Mouse (Mus musculus) erythroblast, embryonic 14.5 days (primary cell): Measurements from ENCODE around the gene Arfgap2. TPM values are rescaled to one million over a fixed set of nuclear protein-coding genes. Genes with fewer than 3 reads are reported as not detected.

Experiments used
- H3K27me3 ChIP-seq: 2 replicates; pipeline ENCODE4 v1.6.1; 2012; ENCODE audit warnings: inconsistent platforms; ENCODE audit not compliant: control insufficient read depth
- H3K36me3 ChIP-seq: 2 replicates; pipeline ENCODE4 v1.6.1; 2012; ENCODE audit warnings: mild to moderate bottlenecking, inconsistent platforms; ENCODE audit not compliant: control insufficient read depth
- H3K4me1 ChIP-seq: 2 replicates; pipeline ENCODE4 v1.6.1; 2012; ENCODE audit warnings: inconsistent platforms; ENCODE audit not compliant: control insufficient read depth
- H3K4me3 ChIP-seq: replicated peaks from 2 replicates; pipeline ENCODE3; 2012; ENCODE audit warnings: moderate library complexity, mild to moderate bottlenecking, inconsistent platforms
- H3K9me3 ChIP-seq: 2 replicates; pipeline ENCODE4 v1.6.1; 2012; ENCODE audit warnings: low read length, inconsistent platforms, mixed read lengths; ENCODE audit not compliant: control insufficient read depth
- GATA1 ChIP-seq: IDR thresholded peaks from 2 replicates; pipeline ENCODE4 v1.6.1; 2012; ENCODE audit warnings: low read length, inconsistent platforms, mixed read lengths
- TAL1 ChIP-seq: IDR thresholded peaks from 3 replicates; pipeline ENCODE4 v1.6.1; 2012; ENCODE audit warnings: low read length, inconsistent platforms, mixed read lengths
- polyA plus RNA-seq: library from polyadenylated mRNA; stranded (reverse); fragments of >175 nt; gene quantifications from 2 replicates; pipeline ENCODE4 v1.2.3, GENCODE M21; 2012

The Arfgap2 gene
- polyA plus RNA-seq, 1 experiment, result 3.7 TPM

GRCm38 (mm10) chr2:91278749-91279371 lies 14.1 kb downstream of the Arfgap2 start:
- Histone ChIP-seq H3K4me1 (peaks cover 12% of the 10 kb centered on the region), H3K4me3 (no peak overlapping the region), H3K9me3 (no peaks in the 10 kb centered on the region), H3K27me3 (no peaks in the 10 kb centered on the region), H3K36me3 (peaks cover 41% of the 10 kb centered on the region)
- TF ChIP-seq TAL1 (no peak), GATA1 (no peak)

- Histone ChIP-seq H3K4me3 (no peak overlapping the region), H3K36me3 (peaks cover 36% of the 10 kb centered on the region), H3K4me1 (peaks cover 12% of the 10 kb centered on the region), H3K27me3 (no peaks in the 10 kb centered on the region), H3K9me3 (no peaks in the 10 kb centered on the region)
- TF ChIP-seq TAL1 (no peak), GATA1 (no peak)
Observed at GRCm38 (mm10) chr2:91279372-91279755, 14.6 kb downstream of the Arfgap2 start.

DNA sequence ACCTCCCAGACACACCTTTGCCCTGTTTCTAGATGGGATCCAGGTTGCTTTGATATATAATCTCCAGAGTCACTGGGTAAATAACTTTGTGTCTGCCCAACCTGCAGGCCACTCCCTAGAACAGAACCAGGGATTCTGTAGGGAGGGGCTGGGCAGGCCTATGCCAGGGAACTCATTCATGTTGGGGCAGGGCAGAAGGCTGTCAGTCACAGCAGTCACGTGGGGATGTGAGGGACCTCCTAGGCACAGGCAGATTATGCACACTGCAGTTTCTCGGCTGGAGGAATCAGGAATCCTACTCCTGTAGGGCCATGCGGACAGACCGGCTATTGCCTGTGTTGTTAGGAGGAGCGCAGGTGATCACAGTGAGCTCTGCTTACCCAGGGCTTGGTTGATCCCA lies 16.6 kb downstream of the Arfgap2 start:
- H3K4me3 ChIP-seq, result no peak overlapping the region
- no peaks in the 10 kb centered on the region for H3K27me3 ChIP-seq
- no peak for TF ChIP-seq GATA1
- TF ChIP-seq TAL1, result no peak
- no peaks in the 10 kb centered on the region for H3K9me3 ChIP-seq
- peaks cover 12% of the 10 kb centered on the region for H3K4me1 ChIP-seq
- peaks cover 16% of the 10 kb centered on the region for H3K36me3 ChIP-seq

GRCm38 (mm10) chr2:91283972-91284371 lies 19.2 kb downstream of the Arfgap2 start:
- no peaks in the 10 kb centered on the region for H3K36me3 ChIP-seq
- peaks cover 14% of the 10 kb centered on the region for H3K4me1 ChIP-seq
- H3K4me3 ChIP-seq, result no peak overlapping the region
- TF ChIP-seq TAL1 (no peak), GATA1 (no peak)
- H3K27me3 ChIP-seq, result no peaks in the 10 kb centered on the region
- no peaks in the 10 kb centered on the region for H3K9me3 ChIP-seq

- TF ChIP-seq TAL1 (no peak), GATA1 (no peak)
- no peaks in the 10 kb centered on the region for H3K27me3 ChIP-seq
- no peaks in the 10 kb centered on the region for H3K9me3 ChIP-seq
- H3K36me3 ChIP-seq, result no peaks in the 10 kb centered on the region
- no peak overlapping the region for H3K4me3 ChIP-seq
- peaks cover 9% of the 10 kb centered on the region for H3K4me1 ChIP-seq
Observed at GRCm38 (mm10) chr2:91284375-91285199, 19.8 kb downstream of the Arfgap2 start.

GRCm38 (mm10) chr2:91285885-91286505 lies 21.2 kb downstream of the Arfgap2 start:
- Histone ChIP-seq H3K4me3 (no peak overlapping the region), H3K4me1 (peaks cover 9% of the 10 kb centered on the region), H3K27me3 (no peaks in the 10 kb centered on the region), H3K36me3 (no peaks in the 10 kb centered on the region), H3K9me3 (no peaks in the 10 kb centered on the region)
- TF ChIP-seq GATA1 (no peak), TAL1 (no peak)

DNA sequence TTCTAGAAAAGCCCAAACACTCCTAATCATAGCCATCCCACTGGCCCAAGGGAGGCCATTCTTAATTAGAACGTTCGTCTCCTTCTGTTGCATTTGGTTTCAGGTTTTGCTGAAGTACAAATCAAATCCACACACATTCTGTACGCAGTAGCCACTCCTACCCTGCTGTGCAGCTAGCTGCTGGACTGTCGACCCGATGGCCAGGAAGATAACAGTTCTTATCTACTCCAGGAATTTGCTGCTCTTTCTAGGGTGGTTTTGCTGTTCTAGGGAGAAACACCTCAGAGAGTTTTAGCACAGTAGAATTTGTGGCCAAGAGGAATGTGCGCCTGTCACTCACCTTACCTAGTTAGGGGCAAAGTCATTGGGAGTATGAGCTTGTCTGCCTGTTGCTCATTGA lies 22.8 kb downstream of the Arfgap2 start:
- H3K36me3 ChIP-seq, result no peaks in the 10 kb centered on the region
- peaks cover 6% of the 10 kb centered on the region for H3K4me1 ChIP-seq
- no peaks in the 10 kb centered on the region for H3K27me3 ChIP-seq
- H3K4me3 ChIP-seq, result no peak overlapping the region
- no peaks in the 10 kb centered on the region for H3K9me3 ChIP-seq
- TF ChIP-seq GATA1, result no peak
- TF ChIP-seq TAL1, result no peak

DNA sequence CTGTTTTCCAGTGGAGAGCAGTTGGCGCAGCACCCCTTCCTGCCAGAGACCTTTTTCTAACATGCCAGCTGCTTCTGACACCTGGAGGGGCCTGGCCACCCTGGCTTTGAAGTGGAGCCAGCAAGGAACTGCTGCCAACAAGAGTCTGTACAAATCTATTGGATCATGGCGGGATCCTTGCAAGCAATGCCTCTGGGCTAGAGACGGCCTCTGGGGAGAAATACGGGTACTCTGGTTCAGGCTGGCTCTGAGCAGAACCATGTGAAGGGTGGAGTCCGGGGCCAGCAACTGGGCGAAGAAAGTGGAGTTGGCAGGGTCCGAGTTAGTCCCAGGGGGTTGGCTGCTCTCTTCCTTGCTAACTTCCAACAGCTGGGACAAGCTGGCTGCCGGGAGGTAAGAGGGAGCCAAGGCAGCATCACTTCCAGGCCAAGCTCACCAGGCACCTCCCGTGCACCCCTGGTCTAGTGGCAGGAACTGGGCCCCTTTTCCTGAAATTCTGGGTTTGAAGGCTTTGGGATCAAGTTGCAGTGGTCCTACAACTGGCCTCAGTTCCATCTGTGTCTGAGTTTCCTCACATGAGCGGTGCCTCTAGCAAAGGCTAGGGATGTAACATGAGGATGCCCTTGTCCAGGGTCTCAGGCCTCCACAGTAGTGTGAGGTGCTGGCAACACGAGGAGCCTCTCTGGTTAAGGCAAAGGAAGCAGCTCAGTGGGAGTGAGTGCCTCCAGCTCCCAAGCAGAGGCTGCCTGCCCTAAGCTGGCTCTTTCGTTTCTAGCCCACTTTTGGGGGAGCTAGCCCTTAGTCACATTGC lies 26.6 kb downstream of the Arfgap2 start:
- no peak for TF ChIP-seq TAL1
- no peak for TF ChIP-seq GATA1
- Histone ChIP-seq H3K4me1 (peaks cover 6% of the 10 kb centered on the region), H3K4me3 (no peak overlapping the region), H3K36me3 (no peaks in the 10 kb centered on the region), H3K9me3 (no peaks in the 10 kb centered on the region), H3K27me3 (no peaks in the 10 kb centered on the region)
